Mouse (Mus musculus): ENCODE data around the gene Ablim1. TPM values are rescaled to one million over a fixed set of nuclear protein-coding genes. Genes with fewer than 3 reads are reported as not detected.

Gene Ablim1
- polyA plus RNA-seq, 1 experiment from 2014 or later: 12.4 TPM

- Histone ChIP-seq H3K4me3 (ENCODE audit: low read depth, low read length) (no peak overlapping the region), H3K27ac (ENCODE audit: low read length) (no peak overlapping the region), H3K9me3 (replicated peaks; ENCODE audit: control insufficient read depth, low read length) (no peaks in the 10 kb centered on the region), H3K9ac (ENCODE audit: low read depth, low read length) (no peak overlapping the region), H3K4me2 (ENCODE audit: low read depth, low read length) (no peak overlapping the region), H3K27me3 (ENCODE audit: control insufficient read depth, insufficient read depth, low read depth, low read length) (no peaks in the 10 kb centered on the region), H3K36me3 (ENCODE audit: control insufficient read depth, insufficient read depth) (no peaks in the 10 kb centered on the region), H3K4me1 (ENCODE audit: control insufficient read depth, low read depth, low read length) (no peaks in the 10 kb centered on the region)
- 29% methylated on average over 8 of the region's 8 CpGs for WGBS (ENCODE audit: insufficient replicate concordance)
- no peak for ATAC-seq (ENCODE audit: low read depth)
Measured at GRCm38 (mm10) chr19:57028327-57029179, 286.2 kb downstream of the Ablim1 start.

DNA sequence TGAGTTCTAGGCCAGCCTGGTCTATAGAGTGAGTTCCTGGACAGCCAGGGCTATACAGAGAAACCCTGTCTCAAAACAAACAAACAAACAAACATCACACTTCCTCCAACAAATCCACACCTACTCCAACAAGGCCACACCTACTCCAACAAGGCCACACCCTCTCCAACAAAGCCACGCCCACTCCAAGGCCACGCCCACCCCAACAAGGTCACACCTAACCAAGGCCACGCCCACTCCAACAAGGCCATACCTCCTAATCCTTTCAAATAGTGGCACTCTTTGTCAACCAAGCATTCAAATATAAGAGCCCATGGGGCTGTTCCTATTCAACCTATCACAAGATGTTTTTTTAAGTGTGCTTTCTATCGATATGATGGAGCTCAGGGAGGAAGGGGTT is 288.2 kb downstream of the Ablim1 start:
- Histone ChIP-seq H3K36me3 (ENCODE audit: control insufficient read depth, insufficient read depth) (no peaks in the 10 kb centered on the region), H3K4me2 (ENCODE audit: low read depth, low read length) (no peak overlapping the region), H3K4me1 (ENCODE audit: control insufficient read depth, low read depth, low read length) (no peaks in the 10 kb centered on the region), H3K9ac (ENCODE audit: low read depth, low read length) (no peak overlapping the region), H3K27ac (ENCODE audit: low read length) (no peak overlapping the region), H3K27me3 (ENCODE audit: control insufficient read depth, insufficient read depth, low read depth, low read length) (no peaks in the 10 kb centered on the region), H3K4me3 (ENCODE audit: low read depth, low read length) (no peak overlapping the region), H3K9me3 (replicated peaks; ENCODE audit: control insufficient read depth, low read length) (no peaks in the 10 kb centered on the region)
- ATAC-seq (ENCODE audit: low read depth): no peak
- 48% methylated on average over 4 of the region's 4 CpGs for WGBS (ENCODE audit: insufficient replicate concordance)

DNA sequence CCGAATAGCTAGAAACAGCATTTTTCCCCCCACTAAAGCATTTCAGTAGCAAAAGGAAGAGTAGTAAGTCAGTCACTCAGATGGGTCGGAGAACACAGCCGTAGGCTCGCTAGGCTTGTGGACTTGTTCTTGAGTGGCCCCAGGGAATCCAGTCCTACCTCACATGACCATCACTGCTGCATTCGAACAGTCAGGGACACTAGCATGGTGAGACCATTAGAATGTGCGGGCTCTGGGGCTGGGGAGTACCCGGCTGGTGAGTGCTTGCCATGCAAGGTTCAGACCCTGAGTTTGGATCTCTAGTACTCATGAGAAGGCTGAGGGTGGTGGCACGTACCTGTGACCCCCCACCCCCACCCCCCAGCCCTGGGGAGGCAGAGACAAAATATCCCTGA is 296.9 kb downstream of the Ablim1 start:
- Histone ChIP-seq H3K27me3 (ENCODE audit: control insufficient read depth, insufficient read depth, low read depth, low read length) (no peaks in the 10 kb centered on the region), H3K27ac (ENCODE audit: low read length) (no peak overlapping the region), H3K36me3 (ENCODE audit: control insufficient read depth, insufficient read depth) (no peaks in the 10 kb centered on the region), H3K4me2 (ENCODE audit: low read depth, low read length) (no peak overlapping the region), H3K4me3 (ENCODE audit: low read depth, low read length) (no peak overlapping the region), H3K9ac (ENCODE audit: low read depth, low read length) (no peak overlapping the region), H3K9me3 (replicated peaks; ENCODE audit: control insufficient read depth, low read length) (no peaks in the 10 kb centered on the region), H3K4me1 (ENCODE audit: control insufficient read depth, low read depth, low read length) (no peaks in the 10 kb centered on the region)
- WGBS (ENCODE audit: insufficient replicate concordance): 50% methylated on average over 8 of the region's 8 CpGs
- no peak for ATAC-seq (ENCODE audit: low read depth)

- no peak overlapping the region for H3K4me2 ChIP-seq (ENCODE audit: low read depth, low read length)
- no peak overlapping the region for H3K27ac ChIP-seq (ENCODE audit: low read length)
- 18% methylated on average over 15 of the region's 15 CpGs for WGBS (ENCODE audit: insufficient replicate concordance)
- no peak for ATAC-seq (ENCODE audit: low read depth)
- no peak overlapping the region for H3K9ac ChIP-seq (ENCODE audit: low read depth, low read length)
- no peaks in the 10 kb centered on the region for H3K27me3 ChIP-seq (ENCODE audit: control insufficient read depth, insufficient read depth, low read depth, low read length)
- no peak overlapping the region for H3K4me3 ChIP-seq (ENCODE audit: low read depth, low read length)
- H3K4me1 ChIP-seq (ENCODE audit: control insufficient read depth, low read depth, low read length): no peaks in the 10 kb centered on the region
- no peaks in the 10 kb centered on the region for H3K9me3 ChIP-seq (replicated peaks; ENCODE audit: control insufficient read depth, low read length)
- H3K36me3 ChIP-seq (ENCODE audit: control insufficient read depth, insufficient read depth): no peaks in the 10 kb centered on the region
Measured at GRCm38 (mm10) chr19:57016995-57017784, 297.5 kb downstream of the Ablim1 start.

DNA sequence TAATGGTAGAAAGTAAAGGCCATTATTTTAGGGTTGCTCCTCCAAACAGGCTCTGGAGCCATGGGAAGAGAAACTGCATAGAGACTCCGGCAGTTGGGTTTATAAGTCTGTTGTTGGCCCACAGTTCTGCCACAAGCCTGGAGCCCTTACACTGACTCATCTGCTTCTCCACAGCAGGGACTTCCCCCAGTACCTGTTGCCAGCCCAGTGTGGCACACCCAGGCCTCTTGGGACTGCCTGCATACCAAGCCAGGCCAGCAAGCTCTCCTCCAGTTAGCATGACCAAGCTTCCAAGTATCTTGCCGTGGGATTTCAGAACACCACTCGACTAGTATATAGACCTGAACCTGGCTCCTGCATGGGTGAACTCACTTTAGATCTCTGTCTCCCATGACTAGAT is 299.9 kb downstream of the Ablim1 start:
- Histone ChIP-seq H3K9ac (ENCODE audit: low read depth, low read length) (no peak overlapping the region), H3K9me3 (replicated peaks; ENCODE audit: control insufficient read depth, low read length) (no peaks in the 10 kb centered on the region), H3K4me1 (ENCODE audit: control insufficient read depth, low read depth, low read length) (no peaks in the 10 kb centered on the region), H3K4me3 (ENCODE audit: low read depth, low read length) (no peak overlapping the region), H3K36me3 (ENCODE audit: control insufficient read depth, insufficient read depth) (no peaks in the 10 kb centered on the region), H3K4me2 (ENCODE audit: low read depth, low read length) (no peak overlapping the region), H3K27ac (ENCODE audit: low read length) (no peak overlapping the region), H3K27me3 (ENCODE audit: control insufficient read depth, insufficient read depth, low read depth, low read length) (no peaks in the 10 kb centered on the region)
- no peak for ATAC-seq (ENCODE audit: low read depth)
- WGBS (ENCODE audit: insufficient replicate concordance): 59% methylated on average over 3 of the region's 3 CpGs

DNA sequence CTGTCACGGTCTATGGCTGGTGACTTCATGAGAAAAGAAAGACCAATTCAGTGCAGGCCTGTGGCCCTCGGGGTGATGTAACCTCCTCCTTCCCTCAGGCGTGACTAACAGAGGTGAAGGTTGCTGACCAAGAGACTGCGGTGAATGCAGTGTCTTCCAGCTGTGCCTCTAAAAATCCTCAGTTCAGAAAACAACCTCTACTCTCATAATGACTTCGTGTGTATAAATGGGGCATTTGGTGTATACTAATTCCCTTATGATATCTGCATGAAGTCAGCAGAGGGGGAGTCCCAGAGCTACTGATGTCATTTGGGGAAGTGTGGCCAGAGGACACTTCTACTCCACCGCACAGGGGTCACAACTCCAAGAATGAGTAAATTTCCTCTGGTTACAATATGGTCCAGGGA is 301.4 kb downstream of the Ablim1 start:
- no peak overlapping the region for H3K4me2 ChIP-seq (ENCODE audit: low read depth, low read length)
- 61% methylated on average over 6 of the region's 6 CpGs for WGBS (ENCODE audit: insufficient replicate concordance)
- H3K27ac ChIP-seq (ENCODE audit: low read length): no peak overlapping the region
- no peak overlapping the region for H3K9ac ChIP-seq (ENCODE audit: low read depth, low read length)
- ATAC-seq (ENCODE audit: low read depth): no peak
- H3K36me3 ChIP-seq (ENCODE audit: control insufficient read depth, insufficient read depth): no peaks in the 10 kb centered on the region
- no peaks in the 10 kb centered on the region for H3K9me3 ChIP-seq (replicated peaks; ENCODE audit: control insufficient read depth, low read length)
- peaks cover 4% of the 10 kb centered on the region for H3K27me3 ChIP-seq (ENCODE audit: control insufficient read depth, insufficient read depth, low read depth, low read length)
- no peak overlapping the region for H3K4me3 ChIP-seq (ENCODE audit: low read depth, low read length)
- H3K4me1 ChIP-seq (ENCODE audit: control insufficient read depth, low read depth, low read length): no peaks in the 10 kb centered on the region

- Histone ChIP-seq H3K4me2 (ENCODE audit: low read depth, low read length) (no peak overlapping the region), H3K36me3 (ENCODE audit: control insufficient read depth, insufficient read depth) (no peaks in the 10 kb centered on the region), H3K4me1 (ENCODE audit: control insufficient read depth, low read depth, low read length) (no peaks in the 10 kb centered on the region), H3K4me3 (ENCODE audit: low read depth, low read length) (no peak overlapping the region), H3K27me3 (ENCODE audit: control insufficient read depth, insufficient read depth, low read depth, low read length) (peaks cover 16% of the 10 kb centered on the region), H3K9ac (ENCODE audit: low read depth, low read length) (no peak overlapping the region), H3K27ac (ENCODE audit: low read length) (no peak overlapping the region), H3K9me3 (replicated peaks; ENCODE audit: control insufficient read depth, low read length) (no peaks in the 10 kb centered on the region)
- 34% methylated on average over 3 of the region's 3 CpGs for WGBS (ENCODE audit: insufficient replicate concordance)
- ATAC-seq (ENCODE audit: low read depth): no peak
Measured at GRCm38 (mm10) chr19:57012068-57012467, 302.7 kb downstream of the Ablim1 start.

- WGBS (ENCODE audit: insufficient replicate concordance): 30% methylated on average over 4 of the region's 4 CpGs
- Histone ChIP-seq H3K4me1 (ENCODE audit: control insufficient read depth, low read depth, low read length) (no peaks in the 10 kb centered on the region), H3K4me3 (ENCODE audit: low read depth, low read length) (no peak overlapping the region), H3K27me3 (ENCODE audit: control insufficient read depth, insufficient read depth, low read depth, low read length) (peaks cover 23% of the 10 kb centered on the region), H3K36me3 (ENCODE audit: control insufficient read depth, insufficient read depth) (no peaks in the 10 kb centered on the region), H3K9ac (ENCODE audit: low read depth, low read length) (no peak overlapping the region), H3K27ac (ENCODE audit: low read length) (no peak overlapping the region), H3K4me2 (ENCODE audit: low read depth, low read length) (no peak overlapping the region), H3K9me3 (replicated peaks; ENCODE audit: control insufficient read depth, low read length) (no peaks in the 10 kb centered on the region)
- no peak for ATAC-seq (ENCODE audit: low read depth)
Measured at GRCm38 (mm10) chr19:57010064-57010463, 304.7 kb downstream of the Ablim1 start.

GRCm38 (mm10) chr19:57009653-57010052 is 305.1 kb downstream of the Ablim1 start:
- peaks cover 23% of the 10 kb centered on the region for H3K27me3 ChIP-seq (ENCODE audit: control insufficient read depth, insufficient read depth, low read depth, low read length)
- no peak overlapping the region for H3K27ac ChIP-seq (ENCODE audit: low read length)
- no peaks in the 10 kb centered on the region for H3K36me3 ChIP-seq (ENCODE audit: control insufficient read depth, insufficient read depth)
- H3K4me3 ChIP-seq (ENCODE audit: low read depth, low read length): no peak overlapping the region
- H3K9ac ChIP-seq (ENCODE audit: low read depth, low read length): no peak overlapping the region
- 49% methylated on average over 4 of the region's 4 CpGs for WGBS (ENCODE audit: insufficient replicate concordance)
- H3K4me1 ChIP-seq (ENCODE audit: control insufficient read depth, low read depth, low read length): no peaks in the 10 kb centered on the region
- H3K4me2 ChIP-seq (ENCODE audit: low read depth, low read length): no peak overlapping the region
- no peak for ATAC-seq (ENCODE audit: low read depth)
- H3K9me3 ChIP-seq (replicated peaks; ENCODE audit: control insufficient read depth, low read length): no peaks in the 10 kb centered on the region
